Mouse (Mus musculus) kidney, embryonic 14.5 days (tissue): Measurements from ENCODE around the gene 2010300C02Rik. TPM values are rescaled to one million over a fixed set of nuclear protein-coding genes. Genes with fewer than 3 reads are reported as not detected.

Experiments used
- ATAC-seq: fragments of 200-750 bp; cut with Nextera tagmentation; 2 replicates; pipeline ENCODE4 v1.8.0; 2017; ENCODE audit warnings: moderate number of reproducible peaks, mild to moderate bottlenecking, moderate TSS enrichment, moderate library complexity; ENCODE audit not compliant: low FRiP score, low TSS enrichment
- H3K27ac ChIP-seq: fragments of 300-500 bp; sonication (generic); 2 replicates; pipeline ENCODE4 v1.5.1; 2014; ENCODE audit warnings: low read depth, mild to moderate bottlenecking, low read length, moderate library complexity, mixed read lengths
- H3K27me3 ChIP-seq: fragments of 300-500 bp; sonication (generic); 2 replicates; pipeline ENCODE4 v1.6.1; 2014; ENCODE audit warnings: mild to moderate bottlenecking, low read length; ENCODE audit not compliant: control insufficient read depth, insufficient read depth
- H3K36me3 ChIP-seq: fragments of 300-500 bp; sonication (generic); 2 replicates; pipeline ENCODE4 v1.6.1; 2014; ENCODE audit warnings: low read length, mixed read lengths; ENCODE audit not compliant: control insufficient read depth, insufficient read depth
- H3K4me1 ChIP-seq: fragments of 300-500 bp; sonication (generic); 2 replicates; pipeline ENCODE4 v1.6.1; 2014; ENCODE audit warnings: low read length, mixed read lengths; ENCODE audit not compliant: control insufficient read depth, insufficient read depth
- H3K4me2 ChIP-seq: fragments of 300-500 bp; sonication (generic); replicated peaks from 2 replicates; pipeline ENCODE4 v1.6.1; 2014; ENCODE audit warnings: low read depth, mild to moderate bottlenecking, low read length
- H3K4me3 ChIP-seq: fragments of 300-500 bp; sonication (generic); 2 replicates; pipeline ENCODE4 v1.5.1; 2014; ENCODE audit warnings: mild to moderate bottlenecking, low read length
- H3K9ac ChIP-seq: fragments of 300-500 bp; sonication (generic); 2 replicates; pipeline ENCODE4 v1.6.1; 2014; ENCODE audit warnings: low read depth, mild to moderate bottlenecking, low read length, moderate library complexity
- H3K9me3 ChIP-seq: fragments of 300-500 bp; sonication (generic); 2 replicates; pipeline ENCODE4 v1.6.1; 2016; ENCODE audit warnings: low read length; ENCODE audit not compliant: control insufficient read depth
- WGBS: fragments of 180-500 bp; shearing (Covaris S2); extraction: QIAGEN DNeasy Blood & Tissue Kit; methylation state at CpG from one replicate; pipeline ENCODE4 v1.1.7; 2014; 5-methylcytosine and 5-hydroxymethylcytosine counted together
- polyA plus RNA-seq: library from polyadenylated mRNA; unstranded; fragments of >200 nt; fragmentation: Nextera tagmentation; extraction: Ambion mirVana; gene quantifications from 2 replicates; pipeline ENCODE4 v1.2.1, GENCODE M21; 2014

2010300C02Rik gene
- polyA plus RNA-seq, 1 experiment from 2014 or later, result 1.6 TPM

GRCm38 (mm10) chr1:37698852-37699439, 20.9 kb downstream of the 2010300C02Rik start:
- no peak overlapping the region for H3K27ac ChIP-seq
- H3K9me3 ChIP-seq, result no peaks in the 10 kb centered on the region
- H3K9ac ChIP-seq, result no peak overlapping the region
- H3K36me3 ChIP-seq, result no peaks in the 10 kb centered on the region
- no peak overlapping the region for H3K4me2 ChIP-seq
- no peaks in the 10 kb centered on the region for H3K27me3 ChIP-seq
- 0 out of 2 replicates have a peak, but pooled peaks have one; percentile 12 for ATAC-seq
- H3K4me1 ChIP-seq, result peaks cover 7% of the 10 kb centered on the region; the same call in 1 of the 2 replicates
- WGBS, result 55% methylated on average over 5 of the region's 5 CpGs
- no peak overlapping the region for H3K4me3 ChIP-seq

- WGBS, result 74% methylated on average over 8 of the region's 8 CpGs
- Histone ChIP-seq H3K27ac (no peak overlapping the region), H3K9me3 (no peaks in the 10 kb centered on the region), H3K4me3 (no peak overlapping the region), H3K4me1 (peaks cover 7% of the 10 kb centered on the region; the same call in 1 of the 2 replicates), H3K36me3 (no peaks in the 10 kb centered on the region), H3K4me2 (no peak overlapping the region), H3K27me3 (no peaks in the 10 kb centered on the region), H3K9ac (no peak overlapping the region)
- ATAC-seq, result no peak
These were observed 21.6 kb downstream of the 2010300C02Rik start for GRCm38 (mm10) chr1:37698186-37698839.

GRCm38 (mm10) chr1:37696918-37697317, 23.0 kb downstream of the 2010300C02Rik start:
- WGBS, result 90% methylated on average over 3 of the region's 3 CpGs
- H3K9ac ChIP-seq, result no peak overlapping the region
- H3K27ac ChIP-seq, result no peak overlapping the region
- H3K4me1 ChIP-seq, result peaks cover 7% of the 10 kb centered on the region; the same call in 1 of the 2 replicates
- no peaks in the 10 kb centered on the region for H3K9me3 ChIP-seq
- no peak for ATAC-seq
- no peaks in the 10 kb centered on the region for H3K36me3 ChIP-seq
- no peaks in the 10 kb centered on the region for H3K27me3 ChIP-seq
- no peak overlapping the region for H3K4me2 ChIP-seq
- H3K4me3 ChIP-seq, result no peak overlapping the region

GRCm38 (mm10) chr1:37695732-37696131, 24.2 kb downstream of the 2010300C02Rik start:
- Histone ChIP-seq H3K9me3 (no peaks in the 10 kb centered on the region), H3K4me1 (peaks cover 7% of the 10 kb centered on the region; the same call in 1 of the 2 replicates), H3K36me3 (no peaks in the 10 kb centered on the region), H3K27me3 (no peaks in the 10 kb centered on the region), H3K4me2 (no peak overlapping the region), H3K27ac (no peak overlapping the region), H3K9ac (no peak overlapping the region), H3K4me3 (no peak overlapping the region)
- ATAC-seq, result no peak
- 63% methylated on average over 9 of the region's 9 CpGs for WGBS

- no peaks in the 10 kb centered on the region for H3K27me3 ChIP-seq
- H3K4me2 ChIP-seq, result no peak overlapping the region
- peak; percentile 62; the same call in 1 of the 2 replicates for ATAC-seq
- 8% methylated on average over 8 of the region's 8 CpGs for WGBS
- H3K27ac ChIP-seq, result no peak overlapping the region
- no peak overlapping the region for H3K4me3 ChIP-seq
- no peaks in the 10 kb centered on the region for H3K36me3 ChIP-seq
- H3K9ac ChIP-seq, result no peak overlapping the region
- peaks cover 7% of the 10 kb centered on the region; the same call in 1 of the 2 replicates for H3K4me1 ChIP-seq
- H3K9me3 ChIP-seq, result no peaks in the 10 kb centered on the region
These were observed 25.5 kb downstream of the 2010300C02Rik start for GRCm38 (mm10) chr1:37694417-37694816.

- Histone ChIP-seq H3K9me3 (no peaks in the 10 kb centered on the region), H3K9ac (no peak overlapping the region), H3K27ac (no peak overlapping the region), H3K27me3 (no peaks in the 10 kb centered on the region), H3K4me3 (no peak overlapping the region), H3K36me3 (no peaks in the 10 kb centered on the region), H3K4me1 (peaks cover 7% of the 10 kb centered on the region; the same call in 1 of the 2 replicates), H3K4me2 (no peak overlapping the region)
- no peak for ATAC-seq
- 43% methylated on average over 8 of the region's 8 CpGs for WGBS
These were observed 28.7 kb downstream of the 2010300C02Rik start for GRCm38 (mm10) chr1:37691179-37691578.

GRCm38 (mm10) chr1:37690665-37691064, 29.2 kb downstream of the 2010300C02Rik start:
- peaks cover 7% of the 10 kb centered on the region; the same call in 1 of the 2 replicates for H3K4me1 ChIP-seq
- ATAC-seq, result no peak
- no peak overlapping the region for H3K9ac ChIP-seq
- H3K27me3 ChIP-seq, result no peaks in the 10 kb centered on the region
- H3K27ac ChIP-seq, result no peak overlapping the region
- H3K4me2 ChIP-seq, result no peak overlapping the region
- 78% methylated on average over 5 of the region's 5 CpGs for WGBS
- no peak overlapping the region for H3K4me3 ChIP-seq
- no peaks in the 10 kb centered on the region for H3K36me3 ChIP-seq
- H3K9me3 ChIP-seq, result no peaks in the 10 kb centered on the region

- H3K36me3 ChIP-seq, result no peaks in the 10 kb centered on the region
- no peak overlapping the region for H3K4me2 ChIP-seq
- H3K4me1 ChIP-seq, result peaks cover 4% of the 10 kb centered on the region; the same call in 1 of the 2 replicates
- H3K27me3 ChIP-seq, result no peaks in the 10 kb centered on the region
- no peaks in the 10 kb centered on the region; the same call in 1 of the 2 replicates for H3K9me3 ChIP-seq
- no peak overlapping the region for H3K9ac ChIP-seq
- no peak overlapping the region for H3K4me3 ChIP-seq
- H3K27ac ChIP-seq, result no peak overlapping the region
- no peak for ATAC-seq
- 84% methylated on average over 6 of the region's 6 CpGs for WGBS
These were observed 30.2 kb downstream of the 2010300C02Rik start for GRCm38 (mm10) chr1:37689730-37690129.

GRCm38 (mm10) chr1:37688351-37688750, 31.5 kb downstream of the 2010300C02Rik start:
- Histone ChIP-seq H3K27me3 (no peaks in the 10 kb centered on the region), H3K4me2 (no peak overlapping the region), H3K9me3 (no peaks in the 10 kb centered on the region; the same call in 1 of the 2 replicates), H3K9ac (no peak overlapping the region), H3K36me3 (no peaks in the 10 kb centered on the region), H3K27ac (no peak overlapping the region), H3K4me1 (no peaks in the 10 kb centered on the region), H3K4me3 (no peak overlapping the region)
- no peak for ATAC-seq
- WGBS, result 43% methylated on average over 8 of the region's 8 CpGs
